In genomic region chr7:72047588-72048585, GRCm38 (mm10) we compare ENCODE assay signal across 8 mouse cellular contexts.
DNase-seq lines count a peak whose midpoint lies in the region; ATAC-seq lines count a peak whose summit lies in the region.

No protein-coding gene starts in this region.

- no peak for ATAC-seq in inflammation-experienced regulatory T-cells, adult 6 months

- DNase-seq in embryo, embryonic 10.5 days (ENCODE audit: low spot score), result peak; percentile 1
- no peak for DNase-seq in embryo, embryonic 10 days (ENCODE audit: low spot score)
- DNase-seq in layer of hippocampus, adult 8-10 months (ENCODE audit: low spot score in 2 of 2), result peak; percentile 2 to 4
- no peak for DNase-seq in layer of hippocampus, adult 11-12 months (ENCODE audit: low spot score)
- DNase-seq in brain, adult 2 months (ENCODE audit: low read depth, low spot score), result peak; percentile 43
- DNase-seq in lung, postnatal 36 days, result peak; percentile 30
- no peak for DNase-seq in cerebellum, postnatal 14 days

Comparison
In these comparisons a context has a peak if more than half of its experiments do, and no peak if none do; other contexts are left out.
1. DNase-seq: peak in embryo, embryonic 10.5 days (single experiment), layer of hippocampus, adult 8-10 months (2 of 2), brain, adult 2 months (single experiment) and lung, postnatal 36 days (single experiment); none in embryo, embryonic 10 days (single experiment), layer of hippocampus, adult 11-12 months (single experiment) and cerebellum, postnatal 14 days (0 of 2).